Mouse (Mus musculus) gastrocnemius, postnatal 36 days (tissue): Measurements from ENCODE around the gene Rbm28. TPM values are rescaled to one million over a fixed set of nuclear protein-coding genes. Genes with fewer than 3 reads are reported as not detected.
"Not testable (repeated sequence)": the region's sequence is repeated elsewhere in the genome, so short reads cannot be mapped to it uniquely, and the experiment has no call there.

Experiments used
- DNase-seq, 2 experiments: peaks; one replicate each; pipeline ENCODE4 v3.0.0; 2022
- intact Hi-C: fragments of 180-260 bp; cut with DNase I; formaldehyde crosslinking; loops from one replicate; pipeline ENCODE4 v1.15.1; 2025
- total RNA-seq, 2 experiments: library from RNA; stranded (reverse); gene quantifications; 2 replicates each; pipeline ENCODE4 v1.2.3; 2021

The Rbm28 gene
- total RNA-seq, 2 experiments from 2014 or later = 12.8 to 15.7 TPM

- intact Hi-C loops = no loop called here
- no peak for DNase-seq
Observed at GRCm38 (mm10) chr6:29195846-29196698, 31.3 kb upstream of the Rbm28 start.

DNA sequence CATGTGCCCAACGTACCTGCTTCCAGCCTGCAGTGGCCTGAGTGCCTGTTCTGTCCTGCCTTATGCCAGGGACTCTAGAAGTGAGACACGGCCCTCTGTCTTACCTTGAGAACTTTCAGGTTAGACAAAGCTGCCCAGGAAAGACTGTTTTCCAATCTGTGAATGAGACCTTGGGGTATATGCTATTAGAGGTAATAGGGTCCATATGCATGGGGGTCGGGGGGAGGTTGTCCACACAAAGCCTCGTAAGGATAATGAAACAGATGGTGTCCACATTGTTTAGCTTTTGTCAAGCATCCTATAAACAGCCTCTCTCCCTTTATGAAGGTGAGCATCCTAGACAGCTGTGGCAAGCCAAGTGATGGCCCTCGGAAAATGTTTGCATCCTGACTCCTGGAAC lies 30.3 kb upstream of the Rbm28 start:
- intact Hi-C loops = no loop called here
- no peak for DNase-seq

- DNase-seq = no peak
- intact Hi-C loops = no loop called here
Observed at GRCm38 (mm10) chr6:29193961-29194750, 29.4 kb upstream of the Rbm28 start.

DNA sequence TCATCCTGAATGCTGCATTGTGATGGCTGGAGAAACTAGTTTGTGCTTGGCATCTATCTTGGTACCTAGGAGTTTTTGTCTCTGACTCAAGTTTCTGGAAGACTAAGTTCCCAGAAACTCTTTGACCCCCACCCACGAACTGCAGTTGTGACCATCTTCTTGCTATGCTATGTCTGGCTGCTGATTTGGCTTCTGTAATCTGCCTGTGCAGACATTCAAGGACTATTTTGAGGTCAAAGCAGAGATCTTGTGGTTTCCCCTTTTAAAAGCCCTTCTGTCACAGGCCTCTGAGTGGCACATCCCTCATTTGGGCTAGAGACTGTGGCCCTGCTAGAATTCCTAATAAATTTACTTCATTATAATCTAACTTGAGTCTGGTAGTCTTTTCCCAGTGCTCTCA lies 23.1 kb upstream of the Rbm28 start:
- intact Hi-C loops = no loop called here
- no peak for DNase-seq

DNA sequence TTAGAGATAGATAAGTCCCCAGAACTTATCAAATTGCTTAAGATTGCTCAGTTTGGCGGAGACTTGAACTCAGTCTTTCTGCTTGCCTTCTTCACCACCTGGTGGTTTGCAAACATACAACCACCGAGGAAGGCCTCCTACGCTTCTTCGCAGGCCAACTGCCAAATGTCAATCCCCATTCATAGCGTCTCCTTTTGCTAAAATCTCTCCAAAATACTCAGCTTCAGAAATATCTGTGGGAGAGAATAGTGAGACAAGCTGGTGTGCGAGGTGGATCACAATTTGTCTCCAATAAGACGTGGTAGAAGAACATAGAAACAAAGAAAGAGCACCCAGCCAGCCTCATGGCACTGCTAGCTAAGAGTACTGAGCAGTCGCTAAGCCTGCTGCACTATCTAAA lies 15.0 kb upstream of the Rbm28 start:
- intact Hi-C loops = no loop called here
- no peak for DNase-seq

DNA sequence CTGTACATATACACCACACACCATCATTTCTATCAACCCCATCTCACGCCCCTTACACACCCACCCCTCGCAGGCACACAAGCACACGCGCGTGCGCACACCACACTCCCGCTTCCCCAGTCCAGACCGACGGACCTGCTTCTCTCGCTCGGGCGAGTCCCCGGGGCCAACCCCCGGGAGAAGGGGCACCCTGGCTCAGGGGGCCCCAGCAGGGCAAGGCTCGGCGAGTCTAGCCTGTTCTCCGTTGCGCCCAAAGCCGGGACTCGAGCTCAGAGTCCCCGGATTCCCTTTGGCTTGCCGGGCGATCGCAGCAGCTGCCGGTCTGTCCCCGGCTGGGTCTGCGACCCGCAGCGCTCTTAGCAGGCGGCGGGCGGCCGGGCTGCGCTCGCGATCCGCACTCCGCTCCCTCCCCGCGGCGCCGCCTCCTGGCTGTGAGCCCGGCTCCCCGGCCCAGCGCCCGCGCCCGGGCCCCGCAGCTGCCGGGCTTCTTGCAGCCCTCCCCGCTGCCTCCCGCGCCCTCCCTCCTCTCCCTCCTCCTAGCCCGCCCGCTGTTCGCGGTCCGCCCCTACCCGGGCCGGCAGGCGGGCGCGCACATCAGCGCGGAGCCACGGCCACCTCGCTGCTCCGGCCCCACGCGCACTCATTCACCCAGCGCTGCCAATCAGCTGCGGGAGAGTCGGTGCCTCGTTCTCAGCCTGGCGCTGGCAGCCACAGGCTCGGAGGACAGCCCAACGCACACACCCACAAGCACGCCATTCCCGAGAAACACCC lies 14.3 kb upstream of the Rbm28 start, which contains the start of gene Prrt4:
TSS of gene Prrt4 (minus strand) at position 697 of the 771 bp plus-strand sequence.
- peak; percentile 37 to 54 for DNase-seq
- intact Hi-C loops = no loop called here

- no peak for DNase-seq
- intact Hi-C loops = no loop called here
Observed at GRCm38 (mm10) chr6:29177901-29178879, 13.4 kb upstream of the Rbm28 start.

DNA sequence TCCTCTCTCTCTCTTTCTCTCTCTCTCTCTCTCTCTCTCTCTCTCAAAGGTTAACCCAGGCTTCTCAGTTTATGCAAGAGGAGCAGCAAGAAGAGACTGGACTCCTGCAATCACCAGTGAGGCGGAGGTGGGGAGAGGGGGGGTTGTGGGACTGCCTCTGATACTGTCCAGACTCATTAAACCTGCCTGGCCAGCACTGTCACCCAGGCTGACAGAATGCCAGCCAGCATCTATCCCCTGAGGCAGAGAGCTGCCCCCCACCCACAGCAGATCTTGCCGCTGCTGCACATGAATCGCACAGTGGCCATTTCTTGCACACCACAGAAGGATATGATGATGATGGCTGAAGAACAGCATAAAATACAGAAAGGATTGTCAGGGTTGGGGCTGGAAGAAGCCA lies 10.3 kb upstream of the Rbm28 start:
- no peak for DNase-seq
- intact Hi-C loops = no loop called here

GRCm38 (mm10) chr6:29174368-29174767 lies 9.6 kb upstream of the Rbm28 start:
- no peak for DNase-seq
- intact Hi-C loops = loop anchor here (1.0 kb wide), 1 partner anchor 18 kb away; no protein-coding TSS in a partner anchor

DNA sequence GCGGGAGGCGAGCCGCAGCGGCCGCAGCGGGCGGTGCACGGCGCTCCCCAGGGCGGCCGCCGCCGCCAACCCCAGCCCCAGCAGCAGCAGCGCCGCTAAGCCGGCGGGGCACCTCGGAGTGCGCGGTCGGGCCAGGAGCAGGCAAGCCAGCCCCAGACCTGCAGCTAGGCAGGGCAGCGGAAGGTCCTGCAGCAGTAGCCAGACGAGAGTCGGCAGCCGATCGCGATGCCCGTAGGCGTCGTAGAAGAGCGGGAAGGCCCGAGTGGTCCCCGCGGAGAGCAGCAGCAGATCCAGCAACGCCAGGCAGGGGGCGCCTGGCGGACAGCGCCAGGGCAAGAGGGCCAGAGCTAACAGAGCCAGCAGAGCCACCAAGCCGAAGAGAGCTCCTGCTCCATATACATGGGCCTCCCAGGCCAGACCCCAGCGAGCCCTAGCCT lies 6.2 kb upstream of the Rbm28 start:
- intact Hi-C loops = loop anchor here (1.0 to 2.0 kb wide), 2 partner anchors 27 to 108 kb away; partner anchors contain the start of gene Fam71f2
- DNase-seq = peak; percentile 67 to 70

GRCm38 (mm10) chr6:29170063-29170921 lies 5.5 kb upstream of the Rbm28 start:
- DNase-seq = no peak
- intact Hi-C loops = loop anchor here (2.0 kb wide), 1 partner anchor 109 kb away; the partner anchor contains the start of gene Fam71f2

GRCm38 (mm10) chr6:29169675-29170062 lies 4.9 kb upstream of the Rbm28 start:
- intact Hi-C loops = loop anchor here (2.0 kb wide), 1 partner anchor 109 kb away; the partner anchor contains the start of gene Fam71f2
- DNase-seq = no peak

- intact Hi-C loops = no loop called here
- DNase-seq = no peak
Observed at GRCm38 (mm10) chr6:29168871-29169270, 4.1 kb upstream of the Rbm28 start.

- intact Hi-C loops = no loop called here
- no peak for DNase-seq
Observed at GRCm38 (mm10) chr6:29166196-29166595, 1.4 kb upstream of the Rbm28 start.

DNA sequence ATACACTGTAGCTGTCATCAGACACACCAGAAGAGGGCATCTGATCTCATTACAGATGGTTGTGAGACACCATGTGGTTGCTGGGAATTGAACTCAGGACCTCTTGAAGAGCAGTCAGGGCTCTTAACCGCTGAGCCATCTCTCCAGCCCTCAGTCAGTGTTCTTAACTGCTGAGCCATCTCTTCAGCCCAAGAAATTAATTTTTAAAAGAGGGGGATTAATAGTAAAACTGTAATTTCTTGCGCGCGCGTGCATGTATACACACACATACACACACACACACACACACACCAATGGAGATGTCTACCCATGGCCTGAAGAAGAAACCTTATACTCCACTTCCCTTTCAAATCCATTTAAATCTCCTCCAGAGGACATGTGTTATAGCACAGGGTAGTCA lies 3.5 kb downstream of the Rbm28 start:
- DNase-seq, intact Hi-C loops: not testable (repeated sequence)

DNA sequence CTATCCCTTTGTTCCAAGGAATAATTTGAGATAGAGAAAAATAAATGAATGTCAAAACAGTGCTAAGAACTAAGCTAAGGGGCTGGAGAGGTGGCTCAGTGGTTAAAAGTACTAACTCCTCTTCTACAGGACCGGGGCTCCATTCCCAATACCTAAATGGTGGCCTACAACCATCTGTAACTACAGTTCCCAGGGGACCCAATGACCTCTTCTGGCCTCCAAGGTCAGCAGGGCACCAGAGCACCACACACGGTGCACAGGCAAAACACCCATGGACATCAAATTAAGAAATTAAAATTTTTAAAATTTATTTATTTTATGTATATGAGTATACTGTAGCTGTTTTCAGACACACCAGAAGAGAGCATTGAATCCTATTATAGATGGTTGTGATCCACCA lies 4.0 kb downstream of the Rbm28 start:
- intact Hi-C loops = no loop called here
- DNase-seq = no peak

DNA sequence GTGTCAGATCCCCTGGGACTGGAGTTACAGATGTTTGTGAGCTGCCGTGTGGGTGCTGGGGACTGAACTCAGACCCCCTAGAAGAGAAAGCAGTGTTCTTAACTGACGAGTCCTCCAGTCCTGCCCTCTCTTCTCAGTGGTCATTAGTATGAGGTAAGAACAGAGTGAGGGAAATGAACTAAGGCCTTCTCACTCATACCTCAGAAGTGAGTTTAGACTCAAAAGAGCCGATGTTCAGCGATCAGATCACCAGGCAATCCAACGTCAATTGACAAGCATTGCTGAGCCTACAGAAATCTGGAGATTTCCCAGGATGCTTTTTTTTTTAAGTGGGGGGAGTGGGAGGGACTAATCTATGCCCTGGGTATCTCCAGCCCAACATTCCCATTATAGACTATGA lies 8.5 kb downstream of the Rbm28 start:
- no peak for DNase-seq
- intact Hi-C loops = no loop called here

DNA sequence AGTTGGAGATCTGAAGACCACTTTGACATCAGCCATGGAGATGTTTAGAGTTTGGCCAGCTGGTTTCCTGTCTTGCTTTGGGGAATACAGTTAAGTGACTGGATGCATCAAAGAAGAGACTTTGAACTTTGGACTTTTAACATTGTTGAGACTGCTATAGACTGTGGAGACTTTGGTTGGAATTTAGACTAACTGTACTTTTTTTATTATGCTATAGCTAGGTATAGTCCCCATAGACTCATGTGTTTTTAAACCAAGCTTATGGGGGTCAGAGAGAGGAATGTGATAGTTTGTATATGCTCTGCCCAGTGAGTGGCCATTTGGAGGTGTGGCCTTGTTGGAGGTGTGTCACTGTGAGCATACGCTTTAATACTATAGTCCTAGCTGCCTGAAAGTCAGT lies 14.8 kb downstream of the Rbm28 start:
- intact Hi-C loops = no loop called here
- no peak for DNase-seq
